Mouse (Mus musculus): ENCODE results near the gene Cldn14.
A peak's percentile ranks its signal among the peaks of the same experiment; 100 is the strongest.
"Not testable (repeated sequence)": the region's sequence is repeated elsewhere in the genome, so short reads cannot be mapped to it uniquely, and the experiment has no call there.

Cldn14 gene

DNA sequence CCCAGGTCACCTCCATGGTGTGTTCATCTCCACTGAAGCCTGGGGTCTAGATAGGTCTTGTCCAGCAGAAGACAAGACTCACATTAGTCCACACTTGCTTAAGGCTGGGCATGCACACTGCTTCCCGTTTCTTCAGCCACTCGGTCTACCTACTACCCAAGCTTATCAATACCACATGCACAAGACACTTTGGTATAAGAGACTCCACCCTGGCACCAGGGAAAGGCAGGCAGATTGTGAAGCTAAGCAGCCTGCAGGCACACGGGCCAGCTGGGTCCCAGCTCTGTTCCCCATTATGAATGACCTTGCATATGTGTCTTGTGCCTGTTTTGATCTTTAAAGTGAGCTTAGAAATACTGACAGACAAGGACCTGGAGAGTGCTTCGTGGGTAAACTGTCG lies 719 bp upstream of the Cldn14 start:
- DNase-seq (ENCODE audit: extremely low spot score) = no peak

DNA sequence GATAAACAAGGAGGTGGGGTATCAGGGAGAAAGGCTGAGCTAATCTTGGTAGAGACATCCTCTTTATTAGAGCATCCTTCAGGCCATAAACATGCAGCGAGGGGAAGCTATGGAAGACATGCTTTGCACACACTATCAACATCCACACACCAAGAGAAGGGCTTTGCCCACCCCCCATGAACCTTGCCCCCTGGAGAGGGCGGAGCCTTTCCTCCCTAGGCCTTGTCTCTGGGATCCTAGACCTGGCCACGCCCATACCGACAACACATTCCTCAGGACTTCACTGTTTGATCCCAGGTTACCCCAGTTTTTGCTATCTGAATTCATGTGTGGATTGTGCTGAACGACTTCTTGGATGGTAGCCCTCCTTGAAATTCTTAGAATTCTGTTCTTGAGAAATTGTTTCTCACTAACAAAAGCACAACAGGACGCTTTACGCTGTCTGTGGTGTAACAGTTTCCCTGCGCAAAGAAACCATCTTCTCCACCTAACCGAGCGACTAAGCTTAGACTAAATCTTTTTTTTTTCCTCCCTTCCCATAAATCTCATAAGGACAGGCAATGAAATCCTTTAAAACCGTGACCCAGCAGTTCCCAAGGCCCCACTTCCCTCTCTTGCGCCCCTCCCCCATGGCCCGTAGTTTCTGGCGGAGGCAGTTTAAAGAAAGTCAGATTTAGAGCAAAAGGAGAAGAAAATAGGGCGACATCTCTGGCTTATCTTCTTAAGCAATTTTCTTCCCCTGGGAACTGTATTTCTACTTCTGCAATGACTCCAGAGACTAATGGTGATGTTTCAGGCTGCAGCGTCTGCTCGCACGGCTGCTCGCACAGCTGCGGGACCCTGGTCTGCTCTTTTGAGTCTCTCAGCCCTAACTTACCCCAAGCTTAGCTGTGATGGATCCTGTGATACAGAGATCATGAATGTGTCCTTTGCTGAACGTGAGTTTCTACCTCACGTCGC lies 1.7 kb downstream of the Cldn14 start:
- DNase-seq (ENCODE audit: extremely low spot score) = peak; percentile 33

DNA sequence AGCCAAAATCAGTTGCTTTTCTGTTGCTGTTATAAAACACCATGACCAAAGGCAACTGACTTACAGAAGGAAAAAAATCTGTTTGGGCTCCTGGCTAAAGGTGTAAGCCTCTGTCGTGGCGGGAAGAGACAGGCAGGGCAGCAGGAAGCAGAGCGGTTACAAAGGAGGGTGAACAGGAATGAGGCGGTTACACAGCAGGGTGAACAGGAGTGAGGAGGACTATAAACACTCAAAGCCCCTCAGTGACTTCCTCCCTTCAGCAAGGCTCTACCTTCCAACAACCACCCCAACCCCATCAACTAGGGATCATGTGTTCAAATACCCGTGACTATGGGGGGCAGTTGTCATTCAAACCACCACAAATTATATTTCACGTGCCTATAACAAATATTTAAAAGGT lies 5.2 kb downstream of the Cldn14 start:
- DNase-seq (ENCODE audit: extremely low spot score) = no peak

DNA sequence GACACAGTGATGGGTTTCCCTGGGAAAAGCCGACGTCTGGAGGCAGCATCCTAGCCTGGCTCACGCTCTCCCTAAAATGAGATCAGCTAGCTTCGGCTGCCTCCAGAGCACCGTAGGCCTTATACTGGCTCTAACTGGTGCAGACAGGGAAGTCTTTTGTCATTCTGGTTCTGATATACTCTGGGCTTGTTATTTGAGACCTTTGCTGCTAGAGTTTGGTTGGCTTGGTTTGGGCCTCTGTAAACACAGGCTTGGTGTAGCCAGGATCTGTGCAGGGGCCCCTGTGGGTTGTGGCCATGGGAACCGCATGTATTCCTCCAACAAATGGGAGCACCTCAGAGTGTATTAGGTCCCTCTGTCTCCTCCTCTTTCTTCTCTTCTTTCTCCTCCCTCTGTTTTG lies 7.3 kb downstream of the Cldn14 start:
- DNase-seq (ENCODE audit: extremely low spot score) = no peak

DNA sequence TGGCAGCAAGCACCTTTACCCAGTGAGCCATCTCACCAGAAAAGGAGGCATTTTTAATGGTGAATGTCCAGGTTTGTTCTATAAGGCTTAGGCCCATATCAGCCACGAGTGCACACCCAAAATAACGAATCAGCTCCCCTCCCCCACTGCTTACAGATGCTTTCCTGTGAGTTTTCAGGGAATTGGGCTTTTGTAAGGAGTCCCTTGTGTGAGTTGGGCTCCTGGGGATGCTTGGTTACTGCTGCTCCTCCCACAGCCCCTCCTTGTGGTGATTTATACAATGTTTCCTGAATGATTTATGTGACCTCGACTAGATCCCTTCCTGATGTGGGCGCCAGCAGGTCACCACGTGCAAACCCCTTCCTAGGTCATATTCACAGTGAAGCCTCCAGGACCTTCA lies 9.7 kb downstream of the Cldn14 start:
- DNase-seq (ENCODE audit: extremely low spot score) = no peak

DNA sequence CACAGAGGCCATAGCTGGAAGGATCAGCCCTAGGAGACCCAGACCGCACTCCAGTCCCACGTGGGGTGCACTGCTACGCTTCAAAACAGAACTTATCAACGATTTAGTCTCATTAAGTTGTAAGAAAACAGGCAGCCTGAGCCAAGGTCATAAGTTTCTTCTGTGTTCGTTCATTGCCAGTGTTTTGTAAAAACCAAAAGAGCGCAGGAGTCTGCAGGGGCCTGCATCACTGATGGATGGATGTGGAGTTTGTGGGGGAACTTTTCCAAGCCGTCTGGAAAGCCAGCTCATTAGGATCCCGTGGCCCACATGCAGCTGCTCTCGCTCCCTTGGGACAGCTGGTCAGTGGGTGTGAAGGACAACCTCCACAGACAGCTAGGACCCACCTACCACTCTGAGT lies 25.1 kb downstream of the Cldn14 start:
- DNase-seq (ENCODE audit: extremely low spot score) = no peak

DNA sequence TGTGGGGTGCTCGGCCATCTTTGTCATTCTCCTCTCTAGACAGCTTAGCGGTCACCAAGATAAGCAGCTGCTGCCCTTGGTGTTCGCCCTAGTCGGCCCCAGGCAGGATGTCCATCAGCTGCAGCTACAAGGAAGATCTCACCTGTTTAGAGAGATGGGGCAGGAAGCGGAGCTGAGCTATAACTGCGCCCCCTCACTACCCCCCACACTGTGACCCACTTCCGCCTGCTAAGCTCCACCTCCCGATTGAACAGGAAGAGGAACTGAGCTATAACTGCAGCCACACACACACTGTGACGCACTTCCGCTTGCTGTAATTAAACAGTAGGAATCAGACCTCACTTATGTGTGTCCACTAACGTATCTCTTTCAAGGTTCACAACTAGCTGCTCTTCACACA lies 26.3 kb downstream of the Cldn14 start:
- DNase-seq (ENCODE audit: extremely low spot score) = no peak

DNA sequence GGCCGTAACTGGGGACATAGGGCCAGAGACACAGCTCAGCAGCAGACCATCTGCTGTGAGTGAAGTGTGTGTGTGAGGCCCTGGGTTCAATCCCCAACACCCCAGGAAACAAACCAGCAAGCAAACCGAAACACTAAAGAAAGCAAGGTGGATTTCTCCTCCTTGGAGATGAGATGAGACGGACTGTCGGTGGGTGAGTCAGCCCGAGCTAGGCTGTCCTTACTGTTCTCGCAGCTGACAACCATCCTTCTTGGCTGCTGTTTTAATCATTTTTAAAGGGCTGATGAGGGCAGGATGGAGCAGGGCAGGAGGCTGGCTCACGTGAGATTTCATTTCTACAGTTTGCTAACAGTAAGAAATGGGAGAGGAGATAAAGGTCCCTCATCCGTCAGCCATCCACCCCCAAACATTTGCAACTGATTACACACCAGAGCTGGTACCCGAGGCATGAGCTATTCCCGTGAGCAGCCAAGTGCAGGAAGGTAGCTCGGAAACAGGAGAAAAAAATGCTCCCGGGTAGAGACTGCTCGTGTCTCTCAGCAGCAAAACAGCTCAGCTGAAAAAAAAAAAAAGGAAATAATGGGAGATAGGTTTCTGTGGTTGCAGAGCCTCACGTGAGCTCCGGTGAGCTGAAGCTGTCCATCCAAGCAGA lies 27.3 kb downstream of the Cldn14 start:
- DNase-seq (ENCODE audit: extremely low spot score) = no peak

DNA sequence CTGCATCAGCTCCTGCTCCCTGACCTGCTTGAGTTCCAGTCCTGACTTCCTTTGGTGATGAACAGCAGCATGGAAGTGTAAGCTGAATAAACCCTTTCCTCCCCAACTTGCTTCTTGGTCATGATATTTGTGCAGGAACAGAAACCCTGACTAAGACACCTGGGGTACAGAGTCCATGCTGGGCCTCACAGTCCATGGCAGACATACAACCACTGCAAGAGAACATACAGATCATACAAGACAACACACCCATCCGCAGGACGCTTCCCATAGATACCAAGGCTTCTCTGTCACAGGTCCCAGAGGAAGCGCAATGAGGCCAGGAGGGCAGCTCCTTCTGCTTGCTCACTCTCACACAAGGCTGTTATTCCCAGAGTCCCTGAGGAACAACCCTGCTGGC lies 28.3 kb downstream of the Cldn14 start:
- DNase-seq (ENCODE audit: extremely low spot score) = not testable (repeated sequence)

DNA sequence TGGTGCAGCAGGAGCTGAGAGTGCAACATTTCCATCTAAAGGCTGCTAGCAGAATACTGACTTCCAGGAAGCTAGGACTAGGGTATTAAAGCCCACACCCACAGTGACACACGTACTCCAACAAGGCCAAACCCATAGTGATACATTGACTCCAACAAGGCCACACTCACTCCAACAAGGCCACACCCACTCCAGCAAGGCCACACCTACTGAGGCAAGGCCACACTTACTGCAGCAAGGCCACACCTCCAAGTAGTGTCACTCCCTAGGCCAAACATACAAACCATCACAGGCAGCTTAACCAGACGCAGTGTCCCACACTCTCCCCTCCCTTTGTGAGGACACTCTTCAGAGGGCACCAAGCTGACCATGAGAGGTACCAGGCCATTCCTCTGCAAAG lies 29.3 kb downstream of the Cldn14 start:
- no peak for DNase-seq (ENCODE audit: extremely low spot score)

DNA sequence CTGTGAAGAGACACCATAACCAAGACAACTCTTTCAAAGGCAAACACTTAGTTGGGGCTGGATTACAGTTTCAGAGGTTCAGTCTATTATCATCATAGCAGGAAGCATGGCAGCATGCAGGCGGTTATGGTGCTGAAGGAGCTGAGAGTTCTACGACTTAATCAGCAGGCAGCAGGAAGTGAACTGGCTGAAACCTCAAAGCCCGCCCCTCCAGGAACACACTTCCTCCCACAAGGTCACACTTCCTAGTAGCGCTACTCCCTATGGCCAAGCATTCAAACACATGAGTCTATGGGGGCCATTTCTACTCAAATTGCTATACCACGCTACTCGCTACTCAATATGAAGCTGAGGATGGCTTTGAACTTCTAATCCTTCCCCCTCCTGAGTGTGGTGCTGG lies 31.1 kb downstream of the Cldn14 start:
- DNase-seq (ENCODE audit: extremely low spot score) = no peak

DNA sequence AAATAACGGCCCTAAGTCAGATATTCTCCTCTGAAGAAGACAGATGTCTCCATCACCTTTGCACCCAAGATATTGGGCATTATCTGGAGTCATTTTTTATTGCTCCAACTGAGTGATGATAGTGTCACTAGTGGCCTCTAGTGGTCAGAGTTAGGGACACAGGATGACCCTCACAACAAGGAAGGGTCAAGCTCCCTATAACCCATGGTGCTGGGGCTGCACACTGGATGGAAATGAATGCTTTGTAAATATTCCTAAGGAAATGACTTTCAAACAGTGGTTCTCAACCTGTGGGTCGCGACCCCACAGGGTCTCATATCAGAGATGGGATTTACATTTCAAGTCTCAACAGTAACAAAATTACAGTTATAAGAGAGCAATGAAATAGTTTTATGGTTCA lies 31.7 kb downstream of the Cldn14 start:
- no peak for DNase-seq (ENCODE audit: extremely low spot score)

DNA sequence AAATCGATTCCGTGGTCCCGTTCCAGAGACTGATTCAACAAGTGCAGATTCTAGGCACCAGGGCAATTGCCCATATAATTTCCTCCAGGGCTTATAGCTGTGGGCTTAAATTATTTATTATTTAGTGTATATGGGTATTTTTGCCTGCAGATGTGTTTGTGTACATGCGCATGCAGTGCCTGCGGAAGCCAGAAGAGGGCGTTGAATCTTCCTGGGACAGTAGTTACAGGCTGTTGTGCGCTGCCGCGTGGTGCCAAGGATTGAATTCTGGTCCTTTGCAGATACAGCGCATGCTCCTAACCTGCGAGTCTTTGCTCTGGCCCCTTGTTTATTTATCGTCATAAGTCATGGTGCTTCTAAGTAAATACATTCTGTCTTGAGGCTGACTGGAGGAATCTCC lies 33.2 kb downstream of the Cldn14 start:
- DNase-seq (ENCODE audit: extremely low spot score) = no peak

DNA sequence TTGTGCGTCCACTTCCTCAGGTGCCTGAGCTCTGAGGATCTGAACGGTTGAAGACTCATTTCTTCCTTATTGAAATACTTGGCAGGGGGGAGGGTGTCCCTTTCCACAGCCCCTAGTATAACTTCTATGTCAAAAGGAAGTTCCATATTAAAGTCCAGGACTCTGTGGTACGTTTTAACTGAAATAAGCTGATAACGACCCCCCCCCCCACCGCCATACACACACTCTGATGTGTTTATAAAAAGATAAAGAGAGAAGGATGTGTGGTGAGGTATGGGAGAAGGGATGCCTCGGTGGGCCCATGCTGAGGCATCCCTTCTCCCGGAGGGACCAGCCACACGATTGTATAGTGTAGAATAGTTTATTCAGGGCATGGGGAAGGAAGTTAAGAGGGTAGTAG lies 34.4 kb downstream of the Cldn14 start:
- no peak for DNase-seq (ENCODE audit: extremely low spot score)

DNA sequence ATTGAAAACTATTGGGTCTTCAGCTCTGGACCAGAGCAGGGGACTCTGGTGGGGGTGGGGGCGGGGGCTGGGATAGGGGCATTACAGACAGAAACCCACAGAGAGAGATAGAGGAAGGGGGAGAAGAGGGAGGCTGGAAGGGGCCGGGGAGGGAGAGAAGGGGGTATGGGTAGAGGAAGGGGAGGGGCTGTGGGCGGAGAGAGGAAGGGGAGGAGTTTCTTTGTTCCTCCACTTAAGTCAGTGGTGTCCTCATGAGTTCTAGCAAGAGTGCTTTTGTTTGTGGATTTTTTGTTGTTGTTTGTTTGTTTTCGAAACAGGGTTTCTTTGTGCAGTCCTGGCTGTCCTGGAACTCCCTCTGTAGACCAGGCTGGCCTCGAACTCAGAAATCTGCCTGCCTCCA lies 35.1 kb downstream of the Cldn14 start:
- peak; percentile 35 for DNase-seq (ENCODE audit: extremely low spot score)

DNA sequence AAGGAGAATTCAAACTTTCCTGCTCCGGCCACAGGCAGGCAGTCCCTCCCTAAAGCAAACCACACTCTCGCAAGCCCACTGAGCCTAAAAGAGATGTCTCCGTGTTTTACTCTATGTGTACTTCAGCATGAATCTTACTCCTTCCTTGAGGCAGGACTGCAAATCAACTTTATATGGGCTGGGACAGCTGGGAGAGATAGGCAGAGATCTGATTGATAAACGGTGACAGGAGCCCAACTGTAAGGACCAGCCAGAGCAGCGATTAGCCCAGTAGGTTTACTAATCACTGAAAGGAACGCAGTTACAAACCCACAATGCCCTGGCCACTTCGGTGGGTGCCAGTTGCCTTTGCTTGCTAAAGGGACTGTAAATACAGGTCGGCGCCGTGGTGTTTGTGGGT lies 35.5 kb downstream of the Cldn14 start:
- DNase-seq (ENCODE audit: extremely low spot score) = no peak

DNA sequence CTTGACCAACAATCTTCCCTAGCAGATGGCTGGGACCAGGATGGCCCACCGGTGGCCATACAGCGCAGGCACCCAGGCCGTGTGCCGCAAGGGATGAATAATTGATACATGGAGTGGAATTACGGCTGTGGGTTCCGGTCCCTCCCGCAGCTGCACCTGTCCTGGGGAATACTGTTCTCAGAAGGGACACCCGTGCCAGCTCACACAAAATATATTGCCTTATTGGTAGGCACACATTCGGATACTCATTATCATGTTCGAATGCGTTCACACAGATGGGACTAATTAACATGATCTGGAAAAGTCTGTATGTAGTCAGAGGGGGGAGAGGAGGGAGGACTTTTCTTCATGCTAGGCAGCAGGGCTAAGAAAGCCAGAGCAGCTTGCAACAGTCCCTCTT lies 37.6 kb downstream of the Cldn14 start:
- no peak for DNase-seq (ENCODE audit: extremely low spot score)

DNA sequence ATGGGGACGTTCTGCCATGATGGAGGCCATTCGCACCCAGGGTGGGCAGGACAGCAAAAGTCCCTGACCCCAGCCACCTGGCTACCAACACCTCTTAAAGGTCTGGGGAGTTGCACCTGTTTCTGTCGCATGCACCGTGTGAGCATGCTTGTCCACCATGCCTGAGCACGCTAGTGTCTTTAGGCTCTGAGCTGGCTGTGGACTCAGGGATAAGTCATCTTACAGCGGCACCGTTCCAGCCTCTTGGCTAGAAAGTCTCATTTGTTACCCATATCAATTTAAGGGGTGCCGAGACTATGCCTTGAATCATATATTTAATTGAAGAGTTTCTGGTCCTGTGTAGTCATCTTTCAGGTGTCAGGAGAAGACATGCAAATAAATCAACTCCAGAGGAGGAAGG lies 40.7 kb downstream of the Cldn14 start:
- DNase-seq (ENCODE audit: extremely low spot score) = no peak

DNA sequence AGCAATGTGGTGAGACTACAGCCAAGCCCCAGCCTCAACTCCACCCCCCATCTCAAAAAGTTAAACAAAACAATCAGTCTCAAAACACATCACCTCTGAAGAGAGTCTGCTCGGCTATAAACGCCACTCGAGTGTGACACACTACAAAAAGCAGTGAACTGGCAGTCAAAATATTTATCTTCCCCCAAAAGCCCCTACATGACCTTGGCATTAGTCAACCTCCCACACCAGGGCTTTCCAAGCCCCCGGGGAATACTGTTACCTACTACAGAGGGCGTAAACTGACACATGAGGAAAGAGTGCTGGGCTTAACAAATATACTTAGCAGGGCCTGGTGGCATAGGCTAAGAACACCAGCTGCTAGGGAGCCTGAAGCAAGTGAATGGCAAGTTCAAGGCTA lies 46.4 kb downstream of the Cldn14 start:
- no peak for DNase-seq (ENCODE audit: extremely low spot score)

DNA sequence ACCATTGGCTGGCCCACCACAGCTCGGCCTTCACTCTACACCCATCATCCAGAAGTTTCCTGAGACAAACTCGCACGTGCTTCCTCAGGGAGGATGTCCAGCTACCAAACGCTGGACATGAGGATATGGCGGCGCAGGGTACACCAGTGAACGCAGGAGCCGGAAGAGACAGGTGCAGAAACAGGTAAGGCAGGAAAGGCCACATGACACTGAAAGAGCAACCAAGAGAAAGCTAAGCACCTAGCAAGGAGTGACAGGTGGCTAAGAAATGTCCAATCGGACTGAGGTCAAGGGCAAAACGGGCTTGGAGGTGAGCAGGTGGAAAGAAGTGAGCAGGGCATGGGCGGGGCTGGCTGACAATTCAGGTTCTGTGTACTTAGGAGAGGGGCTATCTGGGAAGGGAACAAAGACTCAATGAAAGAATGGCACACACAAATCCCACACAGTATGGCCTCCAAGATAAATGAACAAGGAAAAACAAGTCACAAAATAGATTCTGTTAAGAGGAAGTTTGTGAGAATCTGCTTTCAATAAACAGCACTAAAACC lies 47.5 kb downstream of the Cldn14 start:
- DNase-seq (ENCODE audit: extremely low spot score) = no peak

DNA sequence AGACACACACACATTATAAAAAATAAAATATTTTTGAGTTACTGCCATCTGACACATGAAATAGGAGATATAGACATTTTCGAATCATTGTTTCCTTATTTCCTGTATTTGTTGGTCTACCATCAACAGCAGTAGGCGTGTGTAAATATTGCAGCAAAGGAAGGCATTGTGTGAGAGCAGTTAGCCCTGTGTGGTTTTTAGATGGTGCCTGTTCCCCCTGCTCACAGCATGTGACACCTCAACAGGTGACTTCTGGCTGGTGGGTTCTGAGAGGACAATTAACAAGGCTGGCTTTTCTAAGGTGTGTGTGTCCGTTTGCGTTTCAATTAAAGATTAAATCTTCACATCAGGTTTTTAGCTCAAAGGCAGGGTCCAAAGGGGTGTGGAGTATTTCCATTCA lies 48.1 kb downstream of the Cldn14 start:
- DNase-seq (ENCODE audit: extremely low spot score) = no peak

DNA sequence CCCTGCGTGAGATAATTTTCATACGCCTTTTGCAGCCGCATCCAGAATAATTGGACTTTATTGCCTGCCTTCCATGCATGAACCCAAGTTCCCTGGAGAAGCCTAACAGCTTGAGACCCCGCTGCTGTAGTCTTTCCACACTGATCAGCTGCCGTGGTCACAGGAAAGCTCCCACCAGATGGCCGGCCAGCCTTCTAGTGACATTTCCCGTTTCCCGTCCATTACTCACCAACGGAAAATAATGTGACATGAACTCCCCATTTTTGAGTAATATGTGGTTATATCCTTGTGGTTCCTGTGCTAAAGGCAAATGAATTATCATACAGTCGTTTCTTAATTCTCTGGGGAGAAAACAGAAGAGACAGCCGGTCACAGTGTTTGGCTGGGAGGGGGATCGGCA lies 51.2 kb downstream of the Cldn14 start:
- DNase-seq (ENCODE audit: extremely low spot score) = no peak

DNA sequence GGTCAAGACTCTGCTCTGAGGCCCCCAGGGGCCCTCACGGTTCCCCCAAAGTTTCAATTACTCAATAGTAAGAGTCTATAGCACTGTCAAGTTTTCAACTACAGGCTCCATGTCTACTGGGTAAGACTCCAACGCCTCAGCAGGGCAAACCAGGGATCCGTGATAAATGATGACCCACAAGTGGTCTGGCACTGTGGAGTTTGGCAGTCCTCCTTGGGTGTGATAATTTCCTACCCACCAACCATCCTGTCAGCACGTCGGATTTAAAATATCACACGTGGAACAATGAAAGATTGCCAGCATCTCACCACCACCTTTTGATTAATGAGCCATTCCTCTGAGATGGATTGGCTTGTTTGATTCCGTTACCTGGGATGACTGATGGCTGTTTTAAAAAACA lies 51.7 kb downstream of the Cldn14 start:
- DNase-seq (ENCODE audit: extremely low spot score) = no peak

Data from embryo, embryonic 9.5 days (tissue).